Mouse (Mus musculus) small intestine, adult 2 months (tissue): ENCODE measurements around the gene Gm34302.

ENCODE experiments used
- CTCF ChIP-seq: fragments of 200-500 bp; IDR thresholded peaks from 2 replicates; pipeline ENCODE4 v1.5.1; 2012; ENCODE audit warnings: low read depth, mild to moderate bottlenecking, control low read depth, inconsistent platforms, low read length, moderate library complexity, mixed read lengths; ENCODE audit not compliant: insufficient replicate concordance, insufficient read length; ENCODE audit errors: extremely low read depth
- POLR2A ChIP-seq: fragments of 200-500 bp; IDR thresholded peaks from 2 replicates; pipeline ENCODE4 v1.6.1; 2012; ENCODE audit warnings: low read depth, mild to moderate bottlenecking, control low read depth, inconsistent platforms, low read length, moderate library complexity

DNA sequence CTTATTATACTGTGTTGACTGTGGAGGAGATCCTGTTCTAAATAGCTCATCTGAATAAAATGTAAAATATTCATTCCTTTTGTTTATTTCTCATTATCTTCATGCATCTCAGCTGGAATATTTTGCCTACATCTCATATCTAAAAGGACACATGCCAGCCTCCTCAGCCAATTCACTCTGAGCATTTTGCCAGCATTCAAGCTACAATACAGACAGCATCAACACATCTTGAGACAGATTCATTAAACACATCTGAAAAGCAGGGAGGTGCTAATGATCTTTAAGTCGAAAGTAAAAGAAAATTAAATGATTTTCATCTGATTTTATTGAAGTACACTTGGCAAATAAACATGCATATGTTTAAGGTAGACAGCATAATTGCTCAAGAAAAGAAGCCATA lies 48.2 kb upstream of the Gm34302 start:
- TF ChIP-seq CTCF (no peak), POLR2A (no peak)
